In genomic region chr9:105395218-105395627, GRCm38 (mm10) we compare ENCODE assay signal across 8 mouse cellular contexts. TPM values are rescaled to one million over a fixed set of nuclear protein-coding genes. Genes with fewer than 3 reads are reported as not detected.
DNase-seq lines count a peak whose midpoint lies in the region; ATAC-seq and TF ChIP-seq lines count a peak whose summit lies in the region.

Gene Aste1, plus strand, starts transcription at chr9:105395392.
Gene Nek11, minus strand, starts transcription at chr9:105395524.

- under 1% methylated on average over 44 of the region's 44 CpGs for WGBS in cerebellum, adult 2 months
- 3% methylated on average over 44 of the region's 44 CpGs for WGBS in forebrain, postnatal 0 days
- under 1% methylated on average over 44 of the region's 44 CpGs for WGBS in lung, embryonic 15.5 days

- no peak for TF ChIP-seq RAD21 in MEL (IDR thresholded peaks at IDR 0.05; ENCODE audit: low read depth, low read length)

- TF ChIP-seq EP300 in MEL (IDR thresholded peaks at IDR 0.05; ENCODE audit: low read depth in 1 of 2, low read length in 2 of 2) = no peak

- peak; percentile 97 for ATAC-seq in forebrain, postnatal 0 days
- peak; percentile 99 for ATAC-seq in lung, embryonic 15.5 days (ENCODE audit: borderline replicate concordance, extremely low read depth, low FRiP score, low TSS enrichment)

- peak within 1 kb of the TSS; percentile 79 for H3K9ac ChIP-seq in MEL (ENCODE audit: control insufficient read depth, low read depth, low read length, poor library complexity, severe bottlenecking)
- peak within 1 kb of the TSS; percentile 64 for H3K9ac ChIP-seq in forebrain, postnatal 0 days
- peak within 1 kb of the TSS; percentile 77 for H3K9ac ChIP-seq in lung, embryonic 15.5 days

- peak; percentile 96 for DNase-seq in MEL (ENCODE audit: low read depth, low spot score)
- DNase-seq in cerebellum, adult 2 months = peak; percentile 90 to 92
- peak; percentile 93 for DNase-seq in forebrain, postnatal 0 days
- DNase-seq in heart, postnatal 4 days = peak; percentile 96
- DNase-seq in layer of hippocampus, adult 8-10 months (ENCODE audit: low spot score in 2 of 2) = peak; percentile 83 to 90
- DNase-seq in ovary, adult 18-20 months (ENCODE audit: low spot score) = peak; percentile 88
- peak; percentile 90 for DNase-seq in thymus, postnatal 0 days (ENCODE audit: low spot score)

- H3K36me3 ChIP-seq in MEL (ENCODE audit: control insufficient read depth in 1 of 2, insufficient read depth in 2 of 2, low read length in 2 of 2) = peaks cover 0 to 30% of the 10 kb centered on the region in 2 experiments; a peak in 2 of 4 replicates
- no peaks in the 10 kb centered on the region for H3K36me3 ChIP-seq in forebrain, postnatal 0 days (ENCODE audit: insufficient read depth)
- H3K36me3 ChIP-seq in lung, embryonic 15.5 days = peaks cover 12% of the 10 kb centered on the region; the same call in 1 of the 2 replicates

- no peak for TF ChIP-seq CTCF in MEL (IDR thresholded peaks at IDR 0.05 in 2 of 3, conservative IDR thresholded peaks at IDR 0.05 in 1 of 3; ENCODE audit: control insufficient read depth in 1 of 3, insufficient read depth in 1 of 3, low read depth in 2 of 3, low read length in 3 of 3, poor library complexity in 1 of 3, severe bottlenecking in 1 of 3)
- TF ChIP-seq CTCF in cerebellum, adult 2 months (IDR thresholded peaks at IDR 0.05; ENCODE audit: borderline replicate concordance, insufficient read depth, low read depth, low read length) = no peak
- peak; percentile 11; the same call in 1 of the 2 replicates for TF ChIP-seq CTCF in forebrain, postnatal 0 days (IDR thresholded peaks at IDR 0.05; ENCODE audit: low read depth)

- H3K9me3 ChIP-seq in MEL (replicated peaks; ENCODE audit: insufficient read depth, low read length) = no peaks in the 10 kb centered on the region
- H3K9me3 ChIP-seq in forebrain, postnatal 0 days (ENCODE audit: low read length) = no peaks in the 10 kb centered on the region
- H3K9me3 ChIP-seq in lung, embryonic 15.5 days = no peaks in the 10 kb centered on the region

- peaks cover 2 to 14% of the 10 kb centered on the region in 2 experiments; a peak in 2 of 4 replicates for H3K4me1 ChIP-seq in MEL (ENCODE audit: control insufficient read depth in 1 of 2, insufficient read depth in 2 of 2, low read length in 2 of 2)
- H3K4me1 ChIP-seq in cerebellum, adult 2 months (ENCODE audit: control insufficient read depth, insufficient read depth, low read length) = no peaks in the 10 kb centered on the region
- peaks cover 6% of the 10 kb centered on the region for H3K4me1 ChIP-seq in forebrain, postnatal 0 days (ENCODE audit: insufficient read depth)
- peaks cover 11% of the 10 kb centered on the region for H3K4me1 ChIP-seq in lung, embryonic 15.5 days

- peak within 1 kb of the TSS; percentile 93 for H3K27ac ChIP-seq in MEL (ENCODE audit: control insufficient read depth, low read depth, low read length)
- H3K27ac ChIP-seq in cerebellum, adult 2 months (ENCODE audit: insufficient read depth, low read length) = peak within 1 kb of the TSS; percentile 22; the same call in 1 of the 2 replicates
- peak within 1 kb of the TSS; percentile 70 for H3K27ac ChIP-seq in forebrain, postnatal 0 days (ENCODE audit: low read depth, low read length)
- peak within 1 kb of the TSS; percentile 95 for H3K27ac ChIP-seq in lung, embryonic 15.5 days

- H3K79me2 ChIP-seq in MEL (ENCODE audit: control insufficient read depth, insufficient read depth, low read length, poor library complexity) = peaks cover 18% of the 10 kb centered on the region

- TF ChIP-seq POLR2A in MEL (IDR thresholded peaks at IDR 0.05; ENCODE audit: control insufficient read depth in 1 of 2, insufficient read depth in 1 of 2, low read depth in 1 of 2, low read length in 2 of 2, poor library complexity in 1 of 2) = peak; percentile 74 to 76
- peak; percentile 37; the same call in 1 of the 2 replicates for TF ChIP-seq POLR2A in cerebellum, adult 2 months (IDR thresholded peaks at IDR 0.05; ENCODE audit: borderline replicate concordance, insufficient read depth, low read length)

- H3K4me3 ChIP-seq in MEL (ENCODE audit: control insufficient read depth in 1 of 2, insufficient read depth in 1 of 2, low read depth in 2 of 2, low read length in 2 of 2) = peak within 1 kb of the TSS; percentile 84 to 86
- peak within 1 kb of the TSS; percentile 69 for H3K4me3 ChIP-seq in cerebellum, adult 2 months (replicated peaks; ENCODE audit: insufficient read depth, low read depth, low read length)
- peak within 1 kb of the TSS; percentile 71 for H3K4me3 ChIP-seq in forebrain, postnatal 0 days (ENCODE audit: low read depth, low read length)
- H3K4me3 ChIP-seq in lung, embryonic 15.5 days = peak within 1 kb of the TSS; percentile 86

- H3K27me3 ChIP-seq in MEL (ENCODE audit: control insufficient read depth in 1 of 2, insufficient read depth in 2 of 2, low read length in 2 of 2) = no peaks in the 10 kb centered on the region
- H3K27me3 ChIP-seq in cerebellum, adult 2 months (ENCODE audit: control insufficient read depth, insufficient read depth, low read length) = no peaks in the 10 kb centered on the region
- no peaks in the 10 kb centered on the region for H3K27me3 ChIP-seq in forebrain, postnatal 0 days (ENCODE audit: insufficient read depth, low read length)
- H3K27me3 ChIP-seq in lung, embryonic 15.5 days = no peaks in the 10 kb centered on the region

- peak within 1 kb of the TSS; percentile 85 for H3K4me2 ChIP-seq in forebrain, postnatal 0 days (ENCODE audit: low read depth)
- H3K4me2 ChIP-seq in lung, embryonic 15.5 days = peak within 1 kb of the TSS; percentile 70

TF ChIP-seq in MEL, 35 proteins besides CTCF, POLR2A, EP300 and RAD21 (continues in another document):
- TF ChIP-seq MAZ (IDR thresholded peaks at IDR 0.05; ENCODE audit: low read depth, low read length) (no peak), ZC3H11A (IDR thresholded peaks at IDR 0.05; ENCODE audit: low read depth, low read length) (no peak), ZMIZ1 (IDR thresholded peaks at IDR 0.05; ENCODE audit: low read depth, low read length) (0 out of 2 replicates have a peak, but pooled peaks have one; percentile 17), ETS1 (IDR thresholded peaks at IDR 0.05; ENCODE audit: low read depth, low read length) (peak; percentile 24; the same call in 1 of the 2 replicates), ZKSCAN1 (IDR thresholded peaks at IDR 0.05; ENCODE audit: low read depth, low read length) (no peak), E2F4 (IDR thresholded peaks at IDR 0.05; ENCODE audit: borderline replicate concordance, low read depth, low read length) (0 out of 2 replicates have a peak, but pooled peaks have one; percentile 14), SIN3A (IDR thresholded peaks at IDR 0.05; ENCODE audit: low read length) (peak; percentile 96), POLR2AphosphoS2 (IDR thresholded peaks at IDR 0.05; ENCODE audit: low read length) (no peak), CHD1 (IDR thresholded peaks at IDR 0.05; ENCODE audit: low read depth, low read length) (no peak), MEF2A (IDR thresholded peaks at IDR 0.05; ENCODE audit: extremely low read depth, insufficient replicate concordance, low read depth, low read length, poor library complexity, severe bottlenecking) (no peak), ZNF384 (IDR thresholded peaks at IDR 0.05; ENCODE audit: low read depth, low read length) (no peak), POLR2AphosphoS5 (IDR thresholded peaks at IDR 0.05; ENCODE audit: borderline replicate concordance, low read depth, low read length) (no peak), NRF1 (IDR thresholded peaks at IDR 0.05; ENCODE audit: insufficient read depth, low read depth, low read length, poor library complexity, severe bottlenecking) (no peak), RCOR1 (IDR thresholded peaks at IDR 0.05; ENCODE audit: low read depth, low read length) (no peak), GATA1 (IDR thresholded peaks at IDR 0.05; ENCODE audit: low read depth, low read length) (no peak), MYC (IDR thresholded peaks at IDR 0.05; ENCODE audit: low read depth, low read length) (no peak), NELFE (IDR thresholded peaks at IDR 0.05; ENCODE audit: low read depth, low read length) (peak; percentile 60), KAT2A (conservative IDR thresholded peaks at IDR 0.05; ENCODE audit: low read depth, low read length) (peak; percentile 15; the same call in 1 of the 2 replicates), SMC3 (IDR thresholded peaks at IDR 0.05; ENCODE audit: low read depth, low read length) (no peak), ELF1 (IDR thresholded peaks at IDR 0.05; ENCODE audit: low read depth, low read length) (peak; percentile 82), TBP (IDR thresholded peaks at IDR 0.05; ENCODE audit: low read depth, low read length) (peak; percentile 56; the same call in 1 of the 2 replicates), MXI1 (IDR thresholded peaks at IDR 0.05; ENCODE audit: low read depth, low read length) (peak; percentile 87), GABPA (IDR thresholded peaks at IDR 0.05; ENCODE audit: low read depth, low read length) (no peak)

RNA-seq across cellular contexts. Expression of gene Aste1, which starts in this region (rescaled TPM):
- total RNA-seq in MEL (2012; rRNA removed) = 7.6 and 11.9 TPM in 2 replicates
- polyA plus RNA-seq in MEL (2012; ENCODE audit: insufficient read depth in 1 of 2, insufficient read length in 2 of 2, low read depth in 1 of 2, low replicate concordance in 2 of 2, missing spikeins in 1 of 2) = 10 to 100 TPM in 1 of 2 experiments, not detected in 1; 14.2 TPM
- polyA plus RNA-seq in cerebellum, adult 2 months (2012; rRNA removed) = 5.9 and 6.5 TPM in 2 replicates
- 7.2 and 13.8 TPM in 2 replicates for total RNA-seq in forebrain, postnatal 0 days (2014; rRNA removed)
- 7.7 and 8.8 TPM in 2 replicates for polyA plus RNA-seq in forebrain, postnatal 0 days (2015; fragmentation: Nextera tagmentation; extraction: Ambion mirVana)
- total RNA-seq in heart, postnatal 4 days (2021) = 10 to 100 TPM; 13.6 to 16.0 TPM
- 10 to 100 TPM; 10.2 to 13.8 (median 12.3) TPM for total RNA-seq in layer of hippocampus, adult 8-10 months (2022)
- 13.6 and 14.3 TPM in 2 replicates for polyA plus RNA-seq in lung, embryonic 15.5 days (2015; fragmentation: Nextera tagmentation; extraction: Ambion mirVana)
- polyA plus RNA-seq in thymus, postnatal 0 days (2015; fragmentation: Nextera tagmentation; extraction: Ambion mirVana) = 16.0 and 17.3 TPM in 2 replicates

RNA-seq across cellular contexts. Expression of gene Nek11, which starts in this region (rescaled TPM):
- not detected in 2 replicates for total RNA-seq in MEL (2012; rRNA removed)
- under 1 TPM in 1 of 2 experiments, not detected in 1; 0.03 TPM for polyA plus RNA-seq in MEL (2012; ENCODE audit: insufficient read depth in 1 of 2, insufficient read length in 2 of 2, low read depth in 1 of 2, low replicate concordance in 2 of 2, missing spikeins in 1 of 2)
- polyA plus RNA-seq in cerebellum, adult 2 months (2012; rRNA removed) = 0.51 and 0.76 TPM in 2 replicates
- total RNA-seq in forebrain, postnatal 0 days (2014; rRNA removed) = 2.9 and 4.1 TPM in 2 replicates
- polyA plus RNA-seq in forebrain, postnatal 0 days (2015; fragmentation: Nextera tagmentation; extraction: Ambion mirVana) = 1.6 and 3.3 TPM in 2 replicates
- total RNA-seq in heart, postnatal 4 days (2021) = not detected
- total RNA-seq in layer of hippocampus, adult 8-10 months (2022) = 1 to 10 TPM; 1.7 to 2.3 (median 1.9) TPM
- polyA plus RNA-seq in lung, embryonic 15.5 days (2015; fragmentation: Nextera tagmentation; extraction: Ambion mirVana) = 0.60 and 1.5 TPM in 2 replicates
- 0.53 and 0.62 TPM in 2 replicates for polyA plus RNA-seq in thymus, postnatal 0 days (2015; fragmentation: Nextera tagmentation; extraction: Ambion mirVana)

Comparison
In these comparisons a context has a peak if more than half of its experiments do, and no peak if none do; other contexts are left out.
1. Peak in every context shown above with its lines: DNase-seq, ATAC-seq, H3K4me3 ChIP-seq and H3K27ac ChIP-seq.
2. H3K27ac ChIP-seq: peak in every context shown above with its lines; median percentile 95 in lung, embryonic 15.5 days; 93 in MEL; 70 in forebrain, postnatal 0 days; 22 in cerebellum, adult 2 months.